Mouse (Mus musculus) adrenal gland, postnatal 10 days (tissue): ENCODE data around the gene Rpf1. TPM values are rescaled to one million over a fixed set of nuclear protein-coding genes. Genes with fewer than 3 reads are reported as not detected.

ENCODE experiments used
- DNase-seq: peaks from one replicate; pipeline ENCODE4 v3.0.0; 2021; ENCODE audit warnings: mixed read lengths
- long read RNA-seq, 2 experiments: library from polyadenylated mRNA; stranded (forward); transcript quantifications; one replicate each; pipeline ENCODE4 v2.0.0; 2021
- total RNA-seq, 2 experiments: library from RNA; stranded (reverse); gene quantifications; 2 replicates each; pipeline ENCODE4 v1.2.3; 2021

Gene Rpf1
- total RNA-seq: 10 to 100 TPM; 26.1 to 28.9 TPM
- long read RNA-seq, experiment 1, transcript Rpf1-201 (9 exons, 1,661 nt): major isoform, 32 of 36 reads
- long read RNA-seq, experiment 1, partial matches to known transcripts: 1 of 36 reads
- long read RNA-seq, experiment 1, other reads (novel, unspliced or antisense): 3 of 36 reads
- long read RNA-seq, experiment 2, transcript Rpf1-201 (9 exons, 1,661 nt): major isoform, 24 of 28 reads
- long read RNA-seq, experiment 2, partial matches to known transcripts: 2 of 28 reads
- long read RNA-seq, experiment 2, other reads (novel, unspliced or antisense): 2 of 28 reads

- peak; percentile 92 for DNase-seq
Measured at GRCm38 (mm10) chr3:146520798-146521651, at the start of gene Rpf1. Rpf1 (minus strand) TSS chr3:146521429.

GRCm38 (mm10) chr3:146570939-146571338, 49.7 kb upstream of the Rpf1 start:
- no peak for DNase-seq

GRCm38 (mm10) chr3:146570148-146570782, 49.0 kb upstream of the Rpf1 start, which contains the start of gene Uox:
Uox (plus strand) TSS chr3:146570426.
- no peak for DNase-seq

- no peak for DNase-seq
Measured at GRCm38 (mm10) chr3:146569594-146569993, 48.4 kb upstream of the Rpf1 start.

GRCm38 (mm10) chr3:146567884-146568530, 46.8 kb upstream of the Rpf1 start:
- peak; percentile 55 for DNase-seq

- DNase-seq: no peak
Measured at GRCm38 (mm10) chr3:146567366-146567765, 46.1 kb upstream of the Rpf1 start.

GRCm38 (mm10) chr3:146565065-146565411, 43.8 kb upstream of the Rpf1 start:
- DNase-seq: no peak

- peak; percentile 89 for DNase-seq
Measured at GRCm38 (mm10) chr3:146564268-146565064, 43.2 kb upstream of the Rpf1 start.

- no peak for DNase-seq
Measured at GRCm38 (mm10) chr3:146562936-146563335, 41.7 kb upstream of the Rpf1 start.

GRCm38 (mm10) chr3:146557507-146557906, 36.3 kb upstream of the Rpf1 start:
- DNase-seq: no peak

GRCm38 (mm10) chr3:146556567-146556966, 35.3 kb upstream of the Rpf1 start:
- no peak for DNase-seq

- no peak for DNase-seq
Measured at GRCm38 (mm10) chr3:146554816-146555215, 33.6 kb upstream of the Rpf1 start.

- no peak for DNase-seq
Measured at GRCm38 (mm10) chr3:146543632-146544031, 22.4 kb upstream of the Rpf1 start.

GRCm38 (mm10) chr3:146540521-146541273, 19.5 kb upstream of the Rpf1 start:
- no peak for DNase-seq

- no peak for DNase-seq
Measured at GRCm38 (mm10) chr3:146534986-146535385, 13.8 kb upstream of the Rpf1 start.

- no peak for DNase-seq
Measured at GRCm38 (mm10) chr3:146528335-146528734, 7.1 kb upstream of the Rpf1 start.

- no peak for DNase-seq
Measured at GRCm38 (mm10) chr3:146521652-146522020, 407 bp upstream of the Rpf1 start.

- DNase-seq: no peak
Measured at GRCm38 (mm10) chr3:146520226-146520797, 917 bp downstream of the Rpf1 start.

GRCm38 (mm10) chr3:146506711-146507110, 14.5 kb downstream of the Rpf1 start:
- no peak for DNase-seq

- DNase-seq: no peak
Measured at GRCm38 (mm10) chr3:146501601-146502123, 19.6 kb downstream of the Rpf1 start.
